Mouse (Mus musculus) CD4-positive, CD25-positive, alpha-beta regulatory T cell, adult 9 weeks (primary cell): ENCODE measurements around the gene Gpr174. TPM values are rescaled to one million over a fixed set of nuclear protein-coding genes. Genes with fewer than 3 reads are reported as not detected.

Experiments
- polyA plus RNA-seq: library from polyadenylated mRNA; unstranded; fragments of 100-300 nt; shearing (Covaris generic); gene quantifications from one replicate; pipeline ENCODE4 v1.2.1, GENCODE M21; 2017

Gene Gpr174
- 94.8 TPM for polyA plus RNA-seq

DNA sequence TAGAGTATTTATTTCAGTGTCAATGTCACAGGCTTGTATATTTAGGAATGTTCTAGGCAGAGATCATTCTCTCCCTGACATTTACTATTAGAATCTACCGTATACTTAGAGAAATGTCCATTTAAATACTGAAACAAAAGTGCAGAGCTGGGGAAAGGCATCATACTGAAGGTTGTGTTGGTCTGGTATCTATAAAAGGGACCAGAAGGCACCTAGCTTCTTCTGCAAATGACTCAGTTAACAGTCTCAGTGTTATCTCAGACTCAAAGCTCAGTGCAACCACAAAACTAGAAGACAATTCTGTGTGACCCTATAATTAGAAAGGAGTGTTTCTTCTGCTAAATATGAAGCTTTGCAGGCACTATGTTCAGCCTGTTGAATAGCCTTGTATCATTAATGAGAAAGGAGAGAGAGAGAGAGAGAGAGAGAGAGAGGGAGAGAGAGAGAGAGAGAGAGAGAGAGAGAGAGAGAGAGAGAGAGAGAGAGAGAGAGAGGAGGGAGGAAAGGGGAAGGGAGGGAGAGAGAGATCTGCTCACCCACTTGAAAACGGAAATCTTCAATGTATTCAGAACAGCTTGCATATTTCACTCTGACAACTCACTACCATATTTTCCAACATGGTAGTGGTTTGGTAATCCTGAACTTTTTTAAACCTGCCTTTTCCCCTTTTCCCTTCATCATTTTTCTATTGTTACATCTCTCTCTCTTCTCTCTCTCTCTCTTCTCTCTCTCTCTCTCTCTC, at the start of gene Gpr174:
Gpr174 (plus strand) TSS at position 393 of the 742 bp plus-strand sequence.

Other genes with a start within 250 kb of the Gpr174 start
- 75.4 TPM for gene P2ry10, start 167.4 kb upstream of the Gpr174 start, polyA plus RNA-seq
- 5.8 TPM for gene P2ry10b, start 107.0 kb upstream of the Gpr174 start, polyA plus RNA-seq
- 138 TPM for gene Itm2a, start 147.5 kb downstream of the Gpr174 start, polyA plus RNA-seq